Mouse (Mus musculus) ES-E14 (cell line): Measurements from ENCODE around the gene Ache.

Experiments used
- MAFK ChIP-seq: IDR thresholded peaks from 2 replicates; pipeline ENCODE4 v1.6.1; 2014; ENCODE audit warnings: mild to moderate bottlenecking, low read depth, low read length, inconsistent platforms; ENCODE audit not compliant: insufficient read depth
- ZNF384 ChIP-seq: IDR thresholded peaks from 2 replicates; pipeline ENCODE4 v1.6.1; 2012; ENCODE audit warnings: low read depth, low read length, inconsistent platforms

DNA sequence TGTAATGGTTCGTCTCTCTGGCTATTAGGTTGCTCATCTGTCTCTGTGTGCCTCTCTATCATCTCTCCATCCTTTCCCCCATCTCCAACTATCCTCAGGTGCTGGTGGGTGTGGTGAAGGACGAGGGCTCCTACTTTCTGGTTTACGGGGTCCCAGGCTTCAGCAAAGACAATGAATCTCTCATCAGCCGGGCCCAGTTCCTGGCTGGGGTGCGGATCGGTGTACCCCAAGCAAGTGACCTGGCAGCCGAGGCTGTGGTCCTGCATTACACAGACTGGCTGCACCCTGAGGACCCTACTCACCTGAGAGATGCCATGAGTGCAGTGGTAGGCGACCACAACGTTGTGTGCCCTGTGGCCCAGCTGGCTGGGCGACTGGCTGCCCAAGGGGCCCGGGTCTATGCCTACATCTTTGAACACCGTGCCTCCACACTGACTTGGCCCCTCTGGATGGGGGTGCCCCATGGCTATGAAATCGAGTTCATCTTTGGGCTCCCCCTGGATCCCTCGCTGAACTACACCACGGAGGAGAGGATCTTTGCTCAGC, 4.1 kb downstream of the Ache start:
- TF ChIP-seq ZNF384 (no peak), MAFK (no peak)
